9 mouse cellular contexts compared by ENCODE assay signal in the genomic region with DNA sequence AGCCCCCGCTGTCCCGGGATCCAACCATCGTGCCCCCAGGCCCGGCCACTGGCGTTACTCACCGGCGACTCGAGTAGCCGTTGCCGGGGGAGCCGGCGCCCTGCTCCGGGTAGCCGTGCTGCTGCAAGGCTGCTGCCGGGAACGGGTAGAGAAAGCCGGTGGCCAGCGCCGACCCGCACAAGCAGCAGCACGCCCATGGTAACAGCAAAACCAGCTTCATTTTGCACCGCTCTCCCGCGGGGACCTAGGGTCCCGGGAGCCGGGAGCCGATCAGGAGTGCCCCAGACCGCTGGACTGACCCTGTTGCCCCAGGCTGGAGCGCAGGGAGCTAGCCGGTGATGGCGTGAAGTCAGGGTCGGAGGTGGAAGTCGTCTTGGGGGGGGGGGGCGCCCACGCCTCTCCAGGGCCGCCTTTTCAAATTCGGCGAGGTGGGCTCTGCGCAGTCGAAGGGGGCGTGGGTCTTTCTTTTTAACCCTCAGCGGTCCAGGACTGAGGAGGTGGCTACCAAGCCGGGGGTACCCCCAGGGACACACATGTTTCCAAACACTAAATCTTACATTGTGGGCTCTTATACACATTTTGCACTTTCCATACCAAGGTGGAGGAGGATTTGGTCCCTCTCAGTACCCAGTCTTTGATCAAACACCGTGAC. TPM values are rescaled to one million over a fixed set of nuclear protein-coding genes. Genes with fewer than 3 reads are reported as not detected.
DNase-seq lines count a peak whose midpoint lies in the region; ATAC-seq and TF ChIP-seq lines count a peak whose summit lies in the region.
"Had no signal": no experiment of that assay in that cellular context is flagged by ENCODE, and none has a peak within 500 bp of the region (broad histone marks: within the 10 kb centered on the region; RNA-seq: fewer than 3 reads in every experiment).

A gene (minus strand): TSS at position 422 of the 652 bp plus-strand sequence.

- peak within 1 kb of the TSS; percentile 70 for H3K4me2 ChIP-seq in hindbrain, embryonic 16.5 days (ENCODE audit: low read length)
- peak within 1 kb of the TSS; percentile 71 for H3K4me2 ChIP-seq in midbrain, embryonic 11.5 days

- ATAC-seq in hindbrain, embryonic 16.5 days, result peak; percentile 62
- peak; percentile 61 for ATAC-seq in midbrain, embryonic 11.5 days (ENCODE audit: low FRiP score)

- intact Hi-C loops in heart, adult 2 months (cut with DNase I), result no loop called here

- WGBS in heart, adult 2 months, result 3% methylated on average over 44 of the region's 44 CpGs
- WGBS in hindbrain, embryonic 16.5 days, result 1% methylated on average over 44 of the region's 44 CpGs
- 1% methylated on average over 41 of the region's 44 CpGs for WGBS in midbrain, embryonic 11.5 days

- no peaks in the 10 kb centered on the region for H3K36me3 ChIP-seq in heart, adult 2 months (ENCODE audit: control insufficient read depth, insufficient read depth, low read length)
- H3K36me3 ChIP-seq in ES-E14 (ENCODE audit: control insufficient read depth, insufficient read depth, low read length, poor library complexity, severe bottlenecking), result no peaks in the 10 kb centered on the region
- H3K36me3 ChIP-seq in hindbrain, embryonic 16.5 days (ENCODE audit: control insufficient read depth, insufficient read depth, low read length), result no peaks in the 10 kb centered on the region
- H3K36me3 ChIP-seq in midbrain, embryonic 11.5 days (ENCODE audit: control insufficient read depth, insufficient read depth, low read length), result no peaks in the 10 kb centered on the region
- H3K36me3 ChIP-seq: G1E had no signal

- no peak for TF ChIP-seq CTCF in heart, adult 2 months (IDR thresholded peaks at IDR 0.05)
- no peak for TF ChIP-seq CTCF in embryonic fibroblast, embryonic 13.5 days (IDR thresholded peaks at IDR 0.05; ENCODE audit: borderline replicate concordance, insufficient read depth, low read length)

- TF ChIP-seq POLR2A in heart, adult 2 months (IDR thresholded peaks at IDR 0.05; ENCODE audit: insufficient read depth, low read depth, low read length), result no peak
- no peak for TF ChIP-seq POLR2A in embryonic fibroblast, embryonic 13.5 days (IDR thresholded peaks at IDR 0.05; ENCODE audit: low read depth, low read length)

- no peaks in the 10 kb centered on the region for H3K79me2 ChIP-seq in heart, adult 2 months (replicated peaks; ENCODE audit: control insufficient read depth, insufficient read depth, low read length)

- peak within 1 kb of the TSS; percentile 21; the same call in 1 of the 2 replicates for H3K4me3 ChIP-seq in heart, adult 2 months
- H3K4me3 ChIP-seq in ES-E14 (ENCODE audit: insufficient read depth in 1 of 2, low read depth in 1 of 2, low read length in 2 of 2, poor library complexity in 1 of 2, severe bottlenecking in 1 of 2), result peak within 1 kb of the TSS; percentile 7 to 44
- H3K4me3 ChIP-seq in embryonic fibroblast, embryonic 13.5 days (ENCODE audit: insufficient read depth, low read length), result peak within 1 kb of the TSS; percentile 3; the same call in 1 of the 2 replicates
- peak within 1 kb of the TSS; percentile 58 for H3K4me3 ChIP-seq in hindbrain, embryonic 16.5 days (ENCODE audit: low read length)
- H3K4me3 ChIP-seq in midbrain, embryonic 11.5 days (ENCODE audit: low read depth, low read length), result peak within 1 kb of the TSS; percentile 45

- TF ChIP-seq EP300 in heart, adult 2 months (IDR thresholded peaks at IDR 0.05; ENCODE audit: insufficient read depth, low read depth, low read length), result no peak

- peaks cover 7% of the 10 kb centered on the region for H3K27me3 ChIP-seq in heart, adult 2 months (ENCODE audit: control insufficient read depth, insufficient read depth, low read length)
- H3K27me3 ChIP-seq in hindbrain, embryonic 16.5 days (replicated peaks; ENCODE audit: control insufficient read depth, insufficient read depth, low read length), result no peaks in the 10 kb centered on the region; the same call in none of the 2 replicates
- peaks cover 26% of the 10 kb centered on the region for H3K27me3 ChIP-seq in midbrain, embryonic 11.5 days (ENCODE audit: control insufficient read depth, insufficient read depth, low read length)

- H3K27ac ChIP-seq in heart, adult 2 months, result no peak within 1 kb of the TSS
- no peak within 1 kb of the TSS for H3K27ac ChIP-seq in ES-E14 (ENCODE audit: insufficient read depth, low read depth, low read length, poor library complexity, severe bottlenecking)
- H3K27ac ChIP-seq in embryonic fibroblast, embryonic 13.5 days (ENCODE audit: insufficient read depth, low read length), result no peak within 1 kb of the TSS
- H3K27ac ChIP-seq in hindbrain, embryonic 16.5 days (ENCODE audit: low read depth, low read length), result no peak within 1 kb of the TSS; the same call in 1 of the 2 replicates
- no peak within 1 kb of the TSS for H3K27ac ChIP-seq in midbrain, embryonic 11.5 days (ENCODE audit: low read depth, low read length)

- peak within 1 kb of the TSS; percentile 53; the same call in 1 of the 2 replicates for H3K9ac ChIP-seq in heart, adult 2 months (ENCODE audit: low read depth, low read length)
- H3K9ac ChIP-seq in ES-E14 (ENCODE audit: insufficient read depth, low read depth, low read length, poor library complexity, severe bottlenecking), result peak within 1 kb of the TSS; percentile 1; the same call in 1 of the 2 replicates
- H3K9ac ChIP-seq in hindbrain, embryonic 16.5 days (ENCODE audit: low read depth, low read length), result peak within 1 kb of the TSS; percentile 72
- peak within 1 kb of the TSS; percentile 59 for H3K9ac ChIP-seq in midbrain, embryonic 11.5 days (ENCODE audit: low read length)

- H3K4me1 ChIP-seq in heart, adult 2 months (ENCODE audit: control insufficient read depth, insufficient read depth, low read length), result no peaks in the 10 kb centered on the region
- peaks cover 0 to 2% of the 10 kb centered on the region in 2 experiments; a peak in 1 of 4 replicates for H3K4me1 ChIP-seq in ES-E14 (ENCODE audit: control insufficient read depth in 2 of 2, insufficient read depth in 2 of 2, low read length in 2 of 2, poor library complexity in 1 of 2)
- H3K4me1 ChIP-seq in embryonic fibroblast, embryonic 13.5 days (ENCODE audit: control insufficient read depth, insufficient read depth, low read length), result no peaks in the 10 kb centered on the region; the same call in 1 of the 2 replicates
- H3K4me1 ChIP-seq in hindbrain, embryonic 16.5 days (ENCODE audit: control insufficient read depth, insufficient read depth, low read depth, low read length), result peaks cover 9% of the 10 kb centered on the region
- H3K4me1 ChIP-seq in midbrain, embryonic 11.5 days (ENCODE audit: control insufficient read depth, insufficient read depth, low read length), result peaks cover 3% of the 10 kb centered on the region

- in situ Hi-C loops in ES-E14 (cut with MboI; ENCODE audit: low sequenced_read_pairs in 2 of 2, unreplicated experiment in 2 of 2), result loop anchor here (10.0 to 25.0 kb wide), 2 partner anchors 88 to 96 kb away; no protein-coding TSS in a partner anchor

- no peaks in the 10 kb centered on the region for H3K9me3 ChIP-seq in ES-E14 (ENCODE audit: control insufficient read depth, insufficient read depth, low read depth, low read length)
- no peaks in the 10 kb centered on the region for H3K9me3 ChIP-seq in hindbrain, embryonic 16.5 days (ENCODE audit: control insufficient read depth, low read length)
- no peaks in the 10 kb centered on the region for H3K9me3 ChIP-seq in midbrain, embryonic 11.5 days (ENCODE audit: control insufficient read depth, low read length)

- DNase-seq in heart, adult 2 months, result peak; percentile 12 to 42
- no peak for DNase-seq in heart, adult 9 months (ENCODE audit: low spot score in 2 of 2)
- no peak for DNase-seq in ES-E14 (ENCODE audit: low read depth, low spot score)
- no peak for DNase-seq in midbrain, embryonic 11.5 days (ENCODE audit: low spot score, missing footprints)
- no peak for DNase-seq in thymus, postnatal 25 days
- DNase-seq in spleen, postnatal 14 days (ENCODE audit: low spot score in 2 of 2), result no peak

TF ChIP-seq in ES-E14, 5 proteins besides CTCF, POLR2A, EP300 and RAD21:
- TF ChIP-seq MAFK (IDR thresholded peaks at IDR 0.05; ENCODE audit: insufficient read depth, low read depth, low read length), result no peak
- TF ChIP-seq ZC3H11A (IDR thresholded peaks at IDR 0.05; ENCODE audit: borderline replicate concordance, low read depth, low read length), result no peak
- no peak for TF ChIP-seq HCFC1 (IDR thresholded peaks at IDR 0.05; ENCODE audit: borderline replicate concordance, insufficient read depth, low read length)
- TF ChIP-seq ZNF384 (IDR thresholded peaks at IDR 0.05; ENCODE audit: low read depth, low read length), result no peak
- TF ChIP-seq CHD2 (IDR thresholded peaks at IDR 0.05; ENCODE audit: low read depth, low read length), result no peak

RNA-seq across cellular contexts. Expression of the gene that starts here (rescaled TPM):
- under 1 TPM; 0.26 to 0.32 TPM for total RNA-seq in heart, adult 2 months (2021)
- polyA plus RNA-seq in heart, adult 2 months (2012; rRNA removed), result 0.61 and 1.3 TPM in 2 replicates
- total RNA-seq in ES-E14 (2012; rRNA removed), result 2.9 and 5.8 TPM in 2 replicates
- 4.4 TPM in 1 of 2 replicates, not detected in the other for polyA plus RNA-seq in embryonic fibroblast, embryonic 13.5 days (2011; ENCODE audit: insufficient read length, low read depth, missing spikeins)
- polyA plus RNA-seq in hindbrain, embryonic 16.5 days (2015; fragmentation: Nextera tagmentation; extraction: Ambion mirVana), result 35.9 and 39.1 TPM in 2 replicates
- polyA plus RNA-seq in midbrain, embryonic 11.5 days (2014; fragmentation: Nextera tagmentation; extraction: Ambion mirVana), result 18.8 and 21.9 TPM in 2 replicates
- polyA plus RNA-seq: G1E had no signal

Comparison
In these comparisons a context has a peak if more than half of its experiments do, and no peak if none do; other contexts are left out.
1. DNase-seq: peak in heart, adult 2 months (2 of 2); none in heart, adult 9 months (0 of 2), ES-E14 (single experiment), midbrain, embryonic 11.5 days (single experiment), thymus, postnatal 25 days (single experiment) and spleen, postnatal 14 days (0 of 2).
2. H3K4me3 ChIP-seq: peak in every context shown above with its lines; median percentile 58 in hindbrain, embryonic 16.5 days; 45 in midbrain, embryonic 11.5 days; 26 in ES-E14; 21 in heart, adult 2 months; 3 in embryonic fibroblast, embryonic 13.5 days.
3. H3K9ac ChIP-seq: peak in every context shown above with its lines; median percentile 72 in hindbrain, embryonic 16.5 days; 59 in midbrain, embryonic 11.5 days; 53 in heart, adult 2 months; 1 in ES-E14.